Mouse (Mus musculus) layer of hippocampus, adult 11-12 months (tissue): ENCODE results near the gene Inmt.
A peak's percentile ranks its signal among the peaks of the same experiment; 100 is the strongest.

ENCODE experiments used
- DNase-seq: peaks from one replicate; pipeline ENCODE4 v3.0.0; 2022; ENCODE audit warnings: low spot score

The Inmt gene

DNA sequence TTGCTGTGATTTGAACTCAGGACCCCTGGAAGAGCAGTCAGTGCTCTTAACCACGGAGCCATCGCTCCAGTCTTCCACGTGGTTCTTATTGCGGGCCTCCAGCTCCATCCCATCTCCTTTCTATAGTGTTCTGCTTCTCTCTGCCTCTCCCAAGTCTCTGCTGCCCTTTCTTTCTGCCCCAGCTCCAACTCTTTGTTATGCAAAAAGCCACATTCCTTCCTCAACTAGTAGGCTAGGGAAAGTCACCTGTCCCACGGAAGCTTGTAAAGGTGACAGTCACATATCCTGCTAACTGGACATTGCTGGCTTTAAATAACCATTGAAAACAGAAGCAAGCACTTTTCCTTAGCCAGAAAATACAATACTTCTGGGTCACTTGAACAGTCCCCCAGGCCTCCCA lies 5.0 kb downstream of the Inmt start:
- no peak for DNase-seq

DNA sequence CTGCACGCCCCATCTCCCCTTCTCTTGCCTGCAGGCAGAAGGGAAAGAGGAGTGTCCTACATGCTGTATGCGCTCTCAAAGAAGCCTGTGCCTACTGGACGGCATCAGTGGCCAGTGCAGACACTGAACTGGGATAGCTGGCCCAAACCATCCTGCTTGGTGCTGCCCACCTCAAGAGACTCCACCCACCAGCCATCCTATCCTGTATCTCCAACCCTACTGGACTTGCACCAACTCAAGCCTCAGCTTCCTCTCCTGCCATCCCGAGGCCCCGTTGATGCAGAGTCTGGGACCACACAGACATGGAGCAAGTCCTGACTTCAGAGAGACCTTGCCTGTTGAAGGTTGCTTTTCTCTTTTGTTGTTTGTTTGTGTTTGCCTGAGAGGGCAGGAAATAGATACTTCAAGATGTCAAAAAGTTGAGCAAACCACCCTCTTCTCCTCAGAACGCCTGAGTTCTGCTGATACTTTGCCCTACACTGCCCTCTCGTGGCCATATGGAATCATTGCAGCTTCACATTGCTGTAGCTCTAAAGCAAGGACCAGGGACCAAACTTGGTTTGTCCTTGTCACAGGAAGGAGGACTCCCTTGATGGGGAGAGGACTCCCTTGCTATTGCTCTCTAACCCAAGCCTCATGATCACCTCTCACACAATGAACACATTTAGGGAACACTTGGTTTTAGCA lies 7.9 kb downstream of the Inmt start:
- peak; percentile 76 for DNase-seq

DNA sequence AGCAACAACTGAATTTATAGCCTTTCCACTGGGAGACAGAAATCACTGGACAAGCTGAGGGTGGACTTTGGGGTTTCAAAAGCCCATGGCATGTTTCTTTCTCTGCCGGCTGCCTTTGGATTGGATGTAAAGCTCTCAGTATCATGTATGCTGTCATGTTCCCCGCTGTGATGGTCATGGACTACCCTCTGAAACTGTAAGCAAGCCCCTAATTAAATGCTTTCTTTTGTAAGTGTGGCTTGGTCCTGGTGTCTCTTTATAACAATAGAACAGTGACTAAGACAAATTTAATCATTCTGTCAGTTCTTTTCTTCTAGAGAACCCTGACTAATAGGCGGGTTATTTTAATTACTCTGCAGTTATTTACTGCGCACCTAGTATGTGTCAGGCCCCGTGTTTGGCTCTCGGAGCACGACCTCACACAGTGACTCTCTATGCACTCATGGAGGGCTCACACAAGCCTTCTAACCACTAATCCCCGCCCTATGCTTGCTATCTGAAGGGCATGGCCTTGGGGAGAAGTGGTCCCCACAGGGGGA lies 11.7 kb downstream of the Inmt start:
- no peak for DNase-seq

GRCm38 (mm10) chr6:55161311-55161761 lies 13.5 kb downstream of the Inmt start:
- peak; percentile 75 for DNase-seq

- no peak for DNase-seq
These were observed 15.6 kb downstream of the Inmt start for GRCm38 (mm10) chr6:55159256-55159655.

DNA sequence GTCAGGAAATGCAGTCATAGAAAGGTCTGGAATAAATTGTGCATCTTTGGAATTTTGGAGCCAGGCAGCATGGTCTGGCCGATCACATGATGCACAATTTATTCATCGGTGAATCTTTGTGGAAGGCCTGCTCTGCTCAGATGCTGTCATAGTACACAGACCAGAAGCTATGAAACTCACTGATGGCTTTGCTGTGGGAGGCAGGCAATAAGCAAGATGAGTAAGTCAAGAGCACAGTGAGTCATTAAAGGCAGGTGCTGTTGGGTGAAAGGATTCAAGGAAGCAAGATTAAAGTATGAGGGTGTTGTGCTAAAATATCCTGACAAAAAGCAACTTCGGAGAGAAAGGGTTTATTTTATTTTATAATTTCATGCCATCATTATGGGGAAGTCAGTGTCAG lies 22.6 kb downstream of the Inmt start:
- no peak for DNase-seq

DNA sequence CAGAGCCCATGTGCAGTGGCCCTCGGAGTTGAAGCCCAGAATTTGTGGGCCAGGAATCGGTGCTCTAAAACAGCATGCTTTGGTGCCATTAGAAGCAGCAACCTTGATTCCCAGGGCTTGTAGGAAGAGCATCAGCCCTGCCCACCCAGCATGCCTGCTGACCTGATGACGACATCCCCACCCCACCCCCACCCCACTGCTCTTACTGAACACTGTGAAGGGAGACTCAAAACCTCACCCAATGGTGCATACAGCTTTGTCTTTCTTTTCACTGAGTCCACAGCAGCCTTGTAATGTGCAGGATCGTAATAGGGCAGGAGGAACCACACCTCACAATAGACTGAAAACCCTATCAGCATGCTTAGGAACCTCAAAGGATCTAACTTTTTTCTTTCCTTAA lies 28.7 kb downstream of the Inmt start:
- no peak for DNase-seq

DNA sequence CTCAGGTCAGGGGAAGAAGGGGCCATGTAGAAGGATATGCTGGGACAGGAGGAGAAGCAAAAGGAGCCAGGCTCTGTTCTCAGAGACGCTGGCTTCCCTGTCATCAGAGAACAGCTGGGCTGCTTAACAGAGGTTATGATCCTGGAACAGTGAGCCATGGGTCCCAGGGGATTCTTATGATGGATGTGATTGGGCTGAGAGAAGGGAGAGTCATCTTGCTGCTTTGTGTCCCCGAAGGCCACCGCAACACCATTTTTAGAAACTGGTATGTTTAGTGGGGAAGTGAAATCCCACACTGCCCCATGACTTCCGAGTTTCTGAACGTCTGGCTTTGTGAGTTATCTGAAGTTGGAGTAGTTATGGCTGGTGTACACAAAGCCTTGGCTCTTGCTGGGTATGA lies 29.6 kb downstream of the Inmt start:
- DNase-seq, result no peak

GRCm38 (mm10) chr6:55138343-55138742 lies 36.5 kb downstream of the Inmt start:
- no peak for DNase-seq

GRCm38 (mm10) chr6:55133425-55133824 lies 41.4 kb downstream of the Inmt start:
- no peak for DNase-seq

DNA sequence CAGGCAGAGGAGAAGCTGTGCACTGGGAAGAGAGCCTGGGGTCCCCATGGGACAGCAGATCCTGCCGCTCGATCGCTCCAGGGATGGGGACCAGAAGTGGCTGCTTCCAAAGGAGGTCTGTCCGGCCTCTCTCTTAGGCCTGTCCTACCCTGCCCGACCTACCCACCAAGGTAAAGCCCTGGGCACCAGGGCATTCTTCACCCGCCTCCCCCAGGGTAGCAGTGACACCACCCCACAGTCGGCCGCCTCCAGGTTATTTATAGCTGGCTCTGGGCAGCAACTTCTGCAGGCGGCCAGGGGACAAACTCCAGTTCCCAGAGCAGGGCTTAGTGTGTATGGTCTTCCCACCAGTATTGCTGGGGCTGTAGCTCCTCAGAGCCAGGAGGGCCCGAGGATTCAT lies 42.0 kb downstream of the Inmt start, which contains the start of gene Crhr2:
Crhr2 (minus strand) TSS at position 223 of the 400 bp plus-strand sequence.
- DNase-seq, result no peak

DNA sequence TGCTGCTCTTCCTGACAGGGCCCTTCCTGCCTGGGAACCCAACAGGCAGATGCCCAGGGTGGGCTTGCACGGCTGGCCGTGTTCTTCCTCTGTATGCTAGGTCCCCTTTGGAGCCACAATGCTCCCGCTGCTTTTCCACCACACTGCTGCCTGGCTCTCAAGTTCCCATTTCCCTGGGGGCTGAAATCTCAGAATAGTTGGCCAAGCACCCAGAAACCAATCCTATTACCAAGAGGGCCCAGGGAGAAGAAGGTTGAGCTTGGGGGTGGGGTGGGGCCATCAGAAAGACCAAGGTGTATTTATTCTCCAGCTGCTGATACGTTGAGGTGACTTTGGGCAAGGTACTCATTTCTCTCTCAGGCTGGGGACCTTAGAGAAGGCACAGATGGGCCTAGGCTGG lies 43.5 kb downstream of the Inmt start:
- DNase-seq, result no peak

- no peak for DNase-seq
These were observed 44.2 kb downstream of the Inmt start for GRCm38 (mm10) chr6:55130631-55131030.

DNA sequence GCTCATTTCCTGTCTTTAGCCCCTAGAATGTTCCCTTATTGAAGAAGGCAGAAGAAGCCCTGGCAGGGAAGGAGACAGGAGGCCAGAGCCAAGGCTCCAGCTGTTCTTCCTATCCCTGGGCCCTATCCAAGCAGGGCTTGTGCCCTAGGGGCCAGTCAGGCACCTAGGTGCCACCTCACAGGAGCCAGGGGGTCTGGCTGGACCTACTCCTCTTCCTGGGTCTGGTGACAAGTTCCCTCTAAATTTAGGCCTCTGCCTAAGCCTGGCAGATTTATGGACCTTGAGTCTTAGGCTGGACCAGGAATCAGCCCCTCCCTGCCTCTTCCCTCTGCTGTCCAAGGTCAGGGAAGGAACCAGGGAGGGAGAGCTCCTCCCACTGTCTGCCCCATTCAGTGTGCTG lies 46.5 kb downstream of the Inmt start:
- no peak for DNase-seq

GRCm38 (mm10) chr6:55126576-55126975 lies 48.3 kb downstream of the Inmt start:
- DNase-seq, result no peak

- no peak for DNase-seq
These were observed 51.8 kb downstream of the Inmt start for GRCm38 (mm10) chr6:55123056-55123455.
